Mouse (Mus musculus) liver, embryonic 15.5 days (tissue): ENCODE measurements around the gene Txnrd3. TPM values are rescaled to one million over a fixed set of nuclear protein-coding genes. Genes with fewer than 3 reads are reported as not detected.

Experiments
- ATAC-seq: fragments of 200-750 bp; cut with Nextera tagmentation; 2 replicates; pipeline ENCODE4 v1.8.0; 2017; ENCODE audit warnings: moderate number of reproducible peaks, mild to moderate bottlenecking, moderate library complexity; ENCODE audit not compliant: insufficient read depth
- H3K27ac ChIP-seq: fragments of 300-500 bp; sonication (generic); replicated peaks from 2 replicates; pipeline ENCODE4 v1.5.1; 2015; ENCODE audit warnings: mild to moderate bottlenecking, inconsistent platforms
- H3K27me3 ChIP-seq: fragments of 300-500 bp; sonication (generic); 2 replicates; pipeline ENCODE4 v1.6.1; 2015; ENCODE audit warnings: mild to moderate bottlenecking, inconsistent platforms
- H3K36me3 ChIP-seq: fragments of 300-500 bp; sonication (generic); replicated peaks from 2 replicates; pipeline ENCODE4 v1.6.1; 2015; ENCODE audit warnings: moderate library complexity, mild to moderate bottlenecking, inconsistent platforms
- H3K4me1 ChIP-seq: fragments of 300-500 bp; sonication (generic); replicated peaks from 2 replicates; pipeline ENCODE4 v1.6.1; 2015; ENCODE audit warnings: inconsistent platforms
- H3K4me2 ChIP-seq: fragments of 300-500 bp; sonication (generic); 2 replicates; pipeline ENCODE4 v1.6.1; 2015; ENCODE audit warnings: moderate library complexity, mild to moderate bottlenecking, inconsistent platforms
- H3K4me3 ChIP-seq: fragments of 300-500 bp; sonication (generic); replicated peaks from 2 replicates; pipeline ENCODE4 v1.5.1; 2015; ENCODE audit warnings: mild to moderate bottlenecking, inconsistent platforms
- H3K9ac ChIP-seq: fragments of 300-500 bp; sonication (generic); 2 replicates; pipeline ENCODE4 v1.6.1; 2015; ENCODE audit warnings: moderate library complexity, mild to moderate bottlenecking, inconsistent platforms
- H3K9me3 ChIP-seq: fragments of 300-500 bp; sonication (generic); replicated peaks from 2 replicates; pipeline ENCODE4 v1.6.1; 2016; ENCODE audit warnings: inconsistent platforms
- WGBS: fragments of 180-500 bp; shearing (Covaris S2); methylation state at CpG from one replicate; pipeline ENCODE4 v1.1.7; 2015; ENCODE audit warnings: mixed read lengths; ENCODE audit not compliant: insufficient replicate concordance; 5-methylcytosine and 5-hydroxymethylcytosine counted together
- polyA plus RNA-seq: library from polyadenylated mRNA; unstranded; fragments of >200 nt; fragmentation: Nextera tagmentation; extraction: Ambion mirVana; gene quantifications from 2 replicates; pipeline ENCODE4 v1.2.1, GENCODE M21; 2015

Gene Txnrd3
- polyA plus RNA-seq, 1 experiment from 2014 or later: 2.6 TPM

DNA sequence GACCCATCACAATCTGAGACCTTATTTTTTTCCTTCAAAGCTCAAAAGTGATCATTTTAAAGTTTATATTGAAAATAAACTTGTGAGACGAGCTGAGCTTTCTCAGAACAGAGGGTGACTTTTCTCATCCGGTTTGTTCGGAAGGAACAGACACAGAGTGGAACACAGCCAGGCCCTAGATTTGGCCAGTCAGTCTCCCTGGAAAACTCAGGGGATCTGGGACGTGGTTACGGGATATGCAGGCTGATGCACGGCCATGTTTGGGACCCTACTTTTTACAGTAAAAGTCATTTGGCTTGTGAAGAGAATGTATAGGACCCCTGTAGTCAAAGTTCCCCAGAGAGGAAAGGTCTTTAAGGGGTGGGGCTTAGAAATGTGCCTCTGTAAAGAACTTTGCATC, 15.1 kb downstream of the Txnrd3 start:
- no peaks in the 10 kb centered on the region for H3K27me3 ChIP-seq
- ATAC-seq: no peak
- no peaks in the 10 kb centered on the region for H3K4me1 ChIP-seq
- H3K9me3 ChIP-seq: no peaks in the 10 kb centered on the region
- H3K9ac ChIP-seq: no peak overlapping the region
- no peak overlapping the region for H3K4me3 ChIP-seq
- H3K27ac ChIP-seq: no peak overlapping the region
- H3K36me3 ChIP-seq: no peaks in the 10 kb centered on the region
- WGBS: 61% methylated on average over 6 of the region's 6 CpGs
- H3K4me2 ChIP-seq: no peak overlapping the region

DNA sequence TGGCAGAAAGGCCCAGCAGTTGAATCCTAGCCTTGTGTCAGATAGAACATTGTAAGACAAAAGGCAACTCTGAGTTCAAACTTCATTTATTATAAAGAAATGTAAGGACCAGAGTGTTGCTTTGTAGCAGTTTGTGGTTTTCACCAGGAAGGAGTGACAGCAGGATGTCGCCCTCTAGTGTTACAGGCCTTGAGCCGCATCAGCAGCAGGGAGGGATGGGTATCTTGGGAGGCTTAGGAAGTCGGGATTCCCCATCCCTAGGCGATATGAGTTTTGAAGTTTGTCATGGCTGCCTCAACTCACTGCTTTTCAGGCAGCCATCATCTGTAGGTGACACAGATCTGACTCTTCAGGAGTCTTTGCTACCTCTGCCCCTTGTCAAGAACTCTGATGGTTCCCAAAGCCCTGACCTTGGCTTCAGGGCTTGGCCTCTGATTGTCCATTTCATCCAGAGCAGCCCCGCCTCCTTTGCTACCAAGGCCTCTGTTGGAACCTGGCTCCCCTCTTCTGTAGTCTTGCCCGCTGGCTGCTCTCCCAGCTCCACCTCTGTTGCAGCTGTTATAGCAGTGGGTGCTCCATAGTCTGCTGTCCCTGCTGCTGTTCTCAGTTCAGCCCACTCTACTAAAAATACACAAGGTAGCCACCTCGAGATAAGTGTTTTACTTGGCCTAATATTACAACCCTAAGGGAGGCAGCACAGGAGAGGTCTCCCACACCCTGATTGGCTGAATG, 16.1 kb downstream of the Txnrd3 start:
- ATAC-seq: no peak
- H3K9ac ChIP-seq: no peak overlapping the region
- no peak overlapping the region for H3K27ac ChIP-seq
- no peaks in the 10 kb centered on the region for H3K4me1 ChIP-seq
- no peaks in the 10 kb centered on the region for H3K36me3 ChIP-seq
- H3K4me3 ChIP-seq: no peak overlapping the region
- no peaks in the 10 kb centered on the region for H3K27me3 ChIP-seq
- WGBS: 26% methylated on average over 7 of the region's 7 CpGs
- H3K9me3 ChIP-seq: no peaks in the 10 kb centered on the region
- H3K4me2 ChIP-seq: no peak overlapping the region

DNA sequence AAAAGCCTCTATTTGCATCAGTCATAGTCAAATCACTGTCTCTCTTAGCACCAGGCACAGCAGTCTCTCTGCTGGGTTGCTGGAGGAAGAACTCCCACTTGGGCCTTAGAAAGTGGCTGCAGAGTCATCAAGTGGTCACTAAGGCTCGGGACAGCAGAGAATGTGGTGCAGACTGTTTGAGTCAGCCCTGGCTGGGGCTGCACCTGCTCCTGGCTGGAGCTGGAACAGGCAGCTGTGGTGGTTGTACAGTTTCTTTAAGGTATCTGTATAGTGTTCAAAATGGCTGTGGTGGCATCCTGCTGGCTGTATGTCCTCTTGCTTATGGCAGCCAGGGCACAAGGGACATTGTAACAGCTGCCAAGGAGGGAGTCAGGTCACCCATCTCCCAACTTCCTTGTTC, 16.7 kb downstream of the Txnrd3 start:
- Histone ChIP-seq H3K9ac (no peak overlapping the region), H3K36me3 (no peaks in the 10 kb centered on the region), H3K4me2 (no peak overlapping the region), H3K4me3 (no peak overlapping the region), H3K4me1 (no peaks in the 10 kb centered on the region), H3K9me3 (no peaks in the 10 kb centered on the region), H3K27ac (no peak overlapping the region), H3K27me3 (no peaks in the 10 kb centered on the region)
- ATAC-seq: no peak
- WGBS: 43% methylated on average over 1 of the region's 1 CpGs

DNA sequence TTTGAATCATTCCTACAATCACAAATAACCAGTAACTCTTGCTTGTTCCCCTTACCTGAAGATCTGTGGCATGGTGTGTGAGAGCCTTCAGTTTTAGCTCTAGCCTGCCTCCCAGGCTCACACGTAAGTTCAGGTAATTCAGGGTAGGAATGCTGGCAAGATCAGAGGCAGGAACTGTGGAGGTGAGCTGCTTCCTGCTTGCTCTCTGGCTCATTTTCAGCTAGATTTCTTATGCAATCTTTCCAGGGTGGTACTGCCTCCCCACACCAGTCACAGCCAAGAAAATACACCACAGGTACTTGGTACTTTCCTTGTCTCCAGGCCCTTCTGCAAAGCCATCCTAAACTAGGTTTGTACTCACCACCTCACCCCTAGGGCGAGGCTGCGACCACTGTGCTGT, 18.7 kb downstream of the Txnrd3 start:
- 66% methylated on average over 3 of the region's 3 CpGs for WGBS

DNA sequence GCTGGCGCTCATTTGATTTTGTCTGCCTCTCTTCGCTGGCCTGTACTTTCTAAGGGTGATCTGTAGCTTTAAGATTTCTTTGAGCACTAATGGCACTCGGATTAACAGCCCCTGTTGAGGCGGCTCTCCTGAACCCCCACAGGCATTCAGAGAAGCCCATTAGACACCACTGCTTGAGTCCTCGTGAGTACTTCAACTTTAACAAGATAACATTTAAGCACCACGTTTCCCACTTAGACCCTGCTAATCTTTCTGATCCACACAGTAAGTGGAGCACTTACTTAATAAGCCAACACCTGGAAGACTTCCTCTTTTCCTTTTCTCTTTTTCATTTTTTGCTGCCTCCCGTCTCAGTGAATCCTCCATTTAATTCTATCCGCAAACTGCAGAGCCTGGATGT, 21.4 kb downstream of the Txnrd3 start:
- H3K36me3 ChIP-seq: no peaks in the 10 kb centered on the region

More for the DNA sequence above, 18.7 kb downstream of the Txnrd3 start:
- Histone ChIP-seq H3K9ac (no peak overlapping the region), H3K27ac (no peak overlapping the region), H3K4me1 (no peaks in the 10 kb centered on the region), H3K4me2 (no peak overlapping the region), H3K4me3 (no peak overlapping the region), H3K9me3 (no peaks in the 10 kb centered on the region), H3K36me3 (no peaks in the 10 kb centered on the region), H3K27me3 (no peaks in the 10 kb centered on the region)
- no peak for ATAC-seq

DNA sequence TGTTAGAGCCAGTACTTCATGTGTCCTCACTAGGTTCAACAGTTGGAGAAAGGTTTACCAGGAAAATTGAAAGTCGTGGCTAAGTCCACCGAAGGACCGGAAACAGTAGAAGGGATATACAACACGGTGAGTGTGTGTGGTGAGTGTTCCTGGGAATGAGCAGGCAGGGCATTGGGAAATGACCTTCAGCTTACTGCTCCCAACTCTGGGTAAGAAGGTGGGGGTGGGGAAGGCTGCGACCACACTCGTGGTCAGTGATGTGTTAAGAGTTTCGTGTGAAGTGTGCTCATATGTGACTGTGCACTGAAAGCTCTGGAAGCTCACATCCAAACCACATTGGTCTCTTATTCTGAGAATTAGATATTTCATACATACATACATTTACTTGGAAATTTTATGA, 21.9 kb downstream of the Txnrd3 start:
- Histone ChIP-seq H3K9me3 (no peaks in the 10 kb centered on the region), H3K4me3 (no peak overlapping the region), H3K27ac (no peak overlapping the region), H3K36me3 (no peaks in the 10 kb centered on the region), H3K27me3 (no peaks in the 10 kb centered on the region), H3K4me2 (no peak overlapping the region), H3K9ac (no peak overlapping the region), H3K4me1 (no peaks in the 10 kb centered on the region)
- no peak for ATAC-seq
- 65% methylated on average over 7 of the region's 7 CpGs for WGBS

More for the DNA sequence above, 21.4 kb downstream of the Txnrd3 start:
- Histone ChIP-seq H3K9ac (no peak overlapping the region), H3K4me1 (no peaks in the 10 kb centered on the region), H3K4me3 (no peak overlapping the region), H3K27ac (no peak overlapping the region), H3K9me3 (no peaks in the 10 kb centered on the region), H3K4me2 (no peak overlapping the region), H3K27me3 (no peaks in the 10 kb centered on the region)
- 48% methylated on average over 8 of the region's 8 CpGs for WGBS
- no peak for ATAC-seq

GRCm38 (mm10) chr6:89666976-89667375, 23.2 kb downstream of the Txnrd3 start:
- no peaks in the 10 kb centered on the region for H3K36me3 ChIP-seq
- H3K9ac ChIP-seq: no peak overlapping the region
- no peaks in the 10 kb centered on the region for H3K27me3 ChIP-seq
- no peaks in the 10 kb centered on the region for H3K9me3 ChIP-seq
- no peak overlapping the region for H3K27ac ChIP-seq
- no peak for ATAC-seq
- 61% methylated on average over 3 of the region's 3 CpGs for WGBS
- H3K4me3 ChIP-seq: no peak overlapping the region
- no peaks in the 10 kb centered on the region for H3K4me1 ChIP-seq
- no peak overlapping the region for H3K4me2 ChIP-seq

DNA sequence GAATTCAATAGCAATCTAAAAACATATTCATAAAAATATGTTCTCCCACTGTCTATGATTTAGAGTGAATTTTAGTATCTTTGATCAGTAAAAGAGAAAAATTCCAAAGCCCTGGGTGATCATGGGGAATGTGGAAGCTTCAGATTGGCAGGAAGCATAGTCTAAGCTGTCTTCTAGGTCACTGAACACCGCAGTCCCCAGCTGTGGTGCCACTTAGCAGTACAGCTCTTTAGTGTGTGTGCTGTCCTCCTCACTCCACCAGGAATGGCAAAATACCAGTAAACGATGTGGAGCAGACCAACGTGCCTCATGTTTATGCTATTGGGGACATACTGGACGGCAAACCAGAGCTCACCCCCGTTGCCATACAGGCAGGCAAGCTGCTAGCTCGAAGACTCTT, 25.8 kb downstream of the Txnrd3 start:
- Histone ChIP-seq H3K4me3 (no peak overlapping the region), H3K27me3 (no peaks in the 10 kb centered on the region), H3K9me3 (no peaks in the 10 kb centered on the region), H3K27ac (no peak overlapping the region), H3K36me3 (no peaks in the 10 kb centered on the region), H3K4me1 (no peaks in the 10 kb centered on the region), H3K9ac (no peak overlapping the region), H3K4me2 (no peak overlapping the region)
- ATAC-seq: no peak
- 61% methylated on average over 6 of the region's 6 CpGs for WGBS

- WGBS: 63% methylated on average over 6 of the region's 6 CpGs
These were observed 27.6 kb downstream of the Txnrd3 start for GRCm38 (mm10) chr6:89671431-89671830.

GRCm38 (mm10) chr6:89672641-89673040, 28.9 kb downstream of the Txnrd3 start:
- Histone ChIP-seq H3K27me3 (no peaks in the 10 kb centered on the region), H3K4me1 (no peaks in the 10 kb centered on the region), H3K9ac (no peak overlapping the region), H3K36me3 (no peaks in the 10 kb centered on the region), H3K9me3 (no peaks in the 10 kb centered on the region), H3K4me2 (no peak overlapping the region), H3K27ac (no peak overlapping the region), H3K4me3 (no peak overlapping the region)
- WGBS: 71% methylated on average over 7 of the region's 7 CpGs
- no peak for ATAC-seq

More at GRCm38 (mm10) chr6:89671431-89671830, 27.6 kb downstream of the Txnrd3 start:
- Histone ChIP-seq H3K4me2 (no peak overlapping the region), H3K4me3 (no peak overlapping the region), H3K27me3 (no peaks in the 10 kb centered on the region), H3K9ac (no peak overlapping the region), H3K27ac (no peak overlapping the region), H3K9me3 (no peaks in the 10 kb centered on the region), H3K4me1 (no peaks in the 10 kb centered on the region), H3K36me3 (no peaks in the 10 kb centered on the region)
- no peak for ATAC-seq

DNA sequence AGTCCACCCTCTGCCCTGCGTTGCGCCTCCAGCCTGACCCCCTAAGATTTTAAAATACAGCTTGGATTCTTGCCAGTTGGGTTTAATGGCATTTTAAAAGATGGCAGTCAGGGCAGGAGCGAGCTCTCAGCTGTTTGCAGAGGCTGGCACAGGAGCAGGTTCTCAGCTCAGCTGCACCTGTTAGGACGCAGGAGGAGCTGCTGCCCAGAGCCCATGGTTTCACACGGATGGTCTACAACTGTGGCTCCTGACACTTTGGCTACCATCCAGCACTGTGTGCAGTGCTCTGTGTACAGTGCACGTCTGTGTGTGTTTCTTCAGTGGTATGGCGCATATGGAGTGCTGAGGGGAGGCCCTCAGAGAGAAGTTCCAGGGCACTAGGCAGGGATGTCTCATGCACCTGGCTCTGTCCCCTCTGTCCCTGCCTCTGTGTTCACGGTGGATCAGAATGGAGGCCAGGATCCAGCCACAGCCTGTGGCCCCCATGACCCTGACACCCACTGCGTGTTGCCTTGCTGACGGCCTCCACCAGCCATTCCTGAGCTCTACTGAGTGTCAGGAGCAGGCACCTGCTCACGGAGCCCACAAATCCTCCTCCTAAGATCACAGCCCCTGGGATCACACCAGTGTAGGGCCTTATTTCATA, 29.5 kb downstream of the Txnrd3 start:
- Histone ChIP-seq H3K9me3 (no peaks in the 10 kb centered on the region), H3K36me3 (no peaks in the 10 kb centered on the region), H3K9ac (no peak overlapping the region), H3K27ac (no peak overlapping the region), H3K4me3 (no peak overlapping the region), H3K4me1 (no peaks in the 10 kb centered on the region), H3K27me3 (no peaks in the 10 kb centered on the region), H3K4me2 (no peak overlapping the region)
- 75% methylated on average over 11 of the region's 11 CpGs for WGBS
- no peak for ATAC-seq
